Mouse (Mus musculus): Measurements from ENCODE around the gene Flnb.

Flnb gene

GRCm38 (mm10) chr14:7896699-7897098 is 78.9 kb downstream of the Flnb start:
- no peak for DNase-seq (ENCODE audit: low read depth, low spot score)

GRCm38 (mm10) chr14:7899986-7900385 is 82.2 kb downstream of the Flnb start:
- no peak for DNase-seq (ENCODE audit: low read depth, low spot score)

- DNase-seq (ENCODE audit: low read depth, low spot score), result no peak
These were observed 82.8 kb downstream of the Flnb start for GRCm38 (mm10) chr14:7900481-7901049.

DNA sequence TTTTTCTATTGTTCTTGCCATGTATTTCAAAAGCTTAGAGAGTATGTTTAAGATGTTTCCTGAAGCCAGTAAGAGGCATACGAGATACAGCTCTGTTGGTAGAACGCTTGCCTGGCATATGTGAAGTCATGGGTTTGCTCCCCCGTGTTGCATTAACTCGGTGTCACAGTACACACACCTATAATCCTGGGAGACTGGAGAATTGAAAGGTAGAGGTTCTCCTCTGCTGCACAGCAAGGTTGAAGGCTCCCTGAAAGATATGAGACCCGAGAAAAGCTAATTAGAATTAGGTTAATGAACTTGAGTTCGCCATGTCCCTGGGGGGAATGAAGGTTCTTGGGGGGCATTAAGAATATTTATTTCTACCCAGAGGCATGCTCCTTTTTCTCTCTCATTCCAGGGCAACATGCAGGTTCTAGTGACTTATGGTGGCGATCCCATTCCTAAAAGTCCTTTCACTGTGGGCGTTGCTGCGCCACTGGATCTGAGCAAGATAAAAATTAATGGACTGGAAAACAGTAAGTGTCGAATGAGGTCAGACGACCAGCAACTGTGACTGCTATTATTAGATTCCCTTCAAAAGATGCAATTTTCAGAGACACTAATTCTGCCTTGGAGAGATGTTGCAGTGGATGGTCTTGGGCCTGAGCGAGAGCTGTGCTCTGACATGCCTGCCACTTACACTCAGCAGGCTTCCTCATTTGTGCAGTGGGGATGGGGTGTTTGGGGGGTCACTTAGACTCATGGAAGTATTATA is 83.9 kb downstream of the Flnb start:
- DNase-seq (ENCODE audit: low read depth, low spot score), result no peak

DNA sequence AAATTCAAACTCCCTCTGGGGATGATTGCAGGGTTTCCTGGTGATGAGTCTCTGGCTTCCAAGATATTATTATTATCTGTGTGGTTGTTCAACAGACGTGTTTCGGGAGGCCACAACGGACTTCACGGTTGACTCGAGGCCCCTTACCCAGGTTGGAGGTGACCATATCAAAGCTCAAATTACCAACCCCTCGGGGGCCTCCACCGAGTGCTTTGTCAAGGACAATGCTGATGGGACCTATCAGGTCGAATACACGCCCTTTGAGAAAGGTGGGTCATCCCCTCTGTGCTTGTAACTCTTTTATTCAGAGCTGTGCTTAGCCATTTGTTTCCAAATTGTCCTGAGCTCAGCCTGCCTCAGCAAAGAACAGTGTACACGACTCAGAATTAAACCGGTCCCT is 89.3 kb downstream of the Flnb start:
- DNase-seq (ENCODE audit: low read depth, low spot score), result no peak

- DNase-seq (ENCODE audit: low read depth, low spot score), result no peak
These were observed 91.7 kb downstream of the Flnb start for GRCm38 (mm10) chr14:7909472-7909871.

DNA sequence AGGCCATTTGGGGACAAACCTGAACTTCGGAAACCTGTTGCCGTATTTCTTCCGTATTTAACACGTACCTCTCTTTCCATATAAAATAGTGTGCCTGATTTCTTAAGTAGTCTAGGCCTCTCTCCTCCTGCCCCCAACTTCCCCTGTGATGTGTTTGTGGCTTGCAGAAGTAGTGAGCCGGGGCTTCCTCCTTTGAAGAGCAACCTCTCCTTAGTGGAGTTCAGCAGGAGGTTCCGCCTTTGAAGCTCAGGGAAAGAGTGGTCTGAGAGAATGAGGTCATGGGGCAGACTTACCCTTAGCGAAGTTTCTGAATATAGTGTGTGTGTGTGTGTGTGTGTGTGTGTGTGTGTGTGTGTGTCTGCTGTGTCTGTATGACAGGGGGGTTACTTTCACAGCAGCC is 96.1 kb downstream of the Flnb start:
- DNase-seq (ENCODE audit: low read depth, low spot score), result no peak

DNA sequence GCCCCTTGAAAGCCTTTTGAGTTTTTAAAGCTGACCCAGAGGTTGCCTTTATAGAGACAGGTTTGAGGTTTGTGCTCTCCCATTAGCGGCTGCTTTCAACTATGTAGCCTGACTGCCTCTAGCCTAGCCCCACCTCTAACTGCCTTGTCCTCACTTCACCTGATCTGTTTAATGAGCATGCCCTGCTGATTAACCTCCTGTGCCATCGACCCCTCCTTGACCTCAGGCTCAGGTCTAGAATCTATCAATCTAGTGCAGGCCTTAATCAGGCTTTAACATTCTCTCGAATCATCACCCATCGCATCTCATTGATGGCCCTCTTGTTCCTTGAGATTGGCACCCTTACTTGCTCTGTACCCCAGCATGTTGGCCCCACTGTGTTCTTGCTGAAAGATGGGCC is 96.7 kb downstream of the Flnb start:
- no peak for DNase-seq (ENCODE audit: low read depth, low spot score)

GRCm38 (mm10) chr14:7918150-7918991 is 100.6 kb downstream of the Flnb start:
- no peak for DNase-seq (ENCODE audit: low read depth, low spot score)

DNA sequence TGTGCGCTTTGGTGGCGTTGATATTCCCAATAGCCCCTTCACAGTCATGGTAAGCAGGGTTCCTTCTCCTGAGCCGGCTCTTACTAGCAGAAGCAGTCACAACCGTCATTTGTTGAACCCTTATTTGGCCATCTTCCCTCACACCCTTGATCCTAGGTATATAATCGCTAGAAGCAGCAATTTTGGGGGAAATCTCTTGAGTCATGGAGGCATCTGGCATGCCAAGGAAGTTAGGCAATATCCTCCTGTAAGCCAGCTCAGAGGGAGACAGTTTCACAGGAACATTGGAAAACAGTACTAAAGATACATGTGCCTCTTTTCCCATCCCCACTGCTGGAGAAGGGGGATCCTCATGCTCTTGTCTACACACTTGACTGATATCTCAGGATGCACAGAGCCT is 101.6 kb downstream of the Flnb start:
- DNase-seq (ENCODE audit: low read depth, low spot score), result no peak

DNA sequence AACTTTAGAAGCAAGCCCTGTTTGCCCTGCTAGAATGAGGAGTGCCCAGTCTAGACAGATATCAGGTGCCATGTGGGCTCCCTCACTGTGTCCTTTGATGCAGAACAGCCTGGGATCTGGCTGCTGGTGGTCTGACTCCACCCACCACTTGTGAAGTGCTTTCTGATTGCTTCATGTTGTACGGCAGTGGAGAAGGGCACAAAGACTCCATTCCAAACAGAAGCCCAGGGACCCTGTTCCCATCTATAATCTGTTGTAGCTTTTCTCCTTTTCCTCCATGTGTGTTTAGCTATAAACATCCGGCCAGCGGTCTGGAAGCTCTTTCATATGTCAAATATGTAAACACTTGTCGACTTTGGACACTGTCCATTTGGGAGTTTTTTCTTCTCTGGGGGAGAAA is 102.2 kb downstream of the Flnb start:
- DNase-seq (ENCODE audit: low read depth, low spot score), result no peak

GRCm38 (mm10) chr14:7921459-7921858 is 103.7 kb downstream of the Flnb start:
- no peak for DNase-seq (ENCODE audit: low read depth, low spot score)

GRCm38 (mm10) chr14:7923635-7924034 is 105.9 kb downstream of the Flnb start:
- no peak for DNase-seq (ENCODE audit: low read depth, low spot score)

DNA sequence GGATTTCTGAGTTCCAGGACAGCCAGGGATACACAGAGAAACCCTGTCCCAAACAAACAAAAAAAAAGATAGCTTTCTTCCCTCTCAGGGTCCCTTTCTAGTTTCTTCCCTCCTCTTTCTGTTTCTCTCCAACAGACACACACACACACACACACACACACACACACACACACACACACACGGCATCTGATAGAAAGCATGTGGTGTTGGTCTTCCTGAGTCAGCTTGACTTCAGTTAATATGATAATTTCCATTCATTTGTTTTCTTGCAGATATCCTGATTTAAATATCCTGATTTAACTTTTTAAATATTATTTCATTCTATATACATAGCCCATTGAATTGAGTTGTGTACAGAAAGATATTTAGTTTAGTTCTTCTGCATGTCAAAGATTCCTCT is 110.6 kb downstream of the Flnb start:
- no peak for DNase-seq (ENCODE audit: low read depth, low spot score)

- no peak for DNase-seq (ENCODE audit: low read depth, low spot score)
These were observed 111.3 kb downstream of the Flnb start for GRCm38 (mm10) chr14:7929029-7929428.

GRCm38 (mm10) chr14:7932151-7932550 is 114.4 kb downstream of the Flnb start:
- DNase-seq (ENCODE audit: low read depth, low spot score), result no peak

DNA sequence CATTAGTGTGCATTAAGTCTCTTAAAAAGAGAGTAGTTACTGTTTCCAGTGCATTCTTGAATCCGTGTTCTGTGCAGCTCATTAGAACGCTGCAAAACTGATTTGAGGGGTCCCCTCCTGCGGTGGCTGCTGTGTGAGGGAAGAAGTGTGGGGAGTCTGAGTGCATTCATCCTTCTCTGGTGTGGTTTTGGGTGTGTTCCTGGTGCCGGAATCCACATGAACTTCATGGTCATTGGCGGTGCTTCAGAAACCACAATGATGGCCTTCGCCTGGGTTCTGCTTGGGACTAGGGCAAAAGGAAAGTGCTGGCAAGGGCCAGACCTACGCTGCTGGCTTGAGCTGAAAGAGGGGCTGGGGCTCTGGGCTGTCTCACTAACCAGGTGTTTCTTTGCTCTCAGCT is 116.4 kb downstream of the Flnb start:
- no peak for DNase-seq (ENCODE audit: low read depth, low spot score)

GRCm38 (mm10) chr14:7937052-7937630 is 119.4 kb downstream of the Flnb start:
- no peak for DNase-seq (ENCODE audit: low read depth, low spot score)

DNA sequence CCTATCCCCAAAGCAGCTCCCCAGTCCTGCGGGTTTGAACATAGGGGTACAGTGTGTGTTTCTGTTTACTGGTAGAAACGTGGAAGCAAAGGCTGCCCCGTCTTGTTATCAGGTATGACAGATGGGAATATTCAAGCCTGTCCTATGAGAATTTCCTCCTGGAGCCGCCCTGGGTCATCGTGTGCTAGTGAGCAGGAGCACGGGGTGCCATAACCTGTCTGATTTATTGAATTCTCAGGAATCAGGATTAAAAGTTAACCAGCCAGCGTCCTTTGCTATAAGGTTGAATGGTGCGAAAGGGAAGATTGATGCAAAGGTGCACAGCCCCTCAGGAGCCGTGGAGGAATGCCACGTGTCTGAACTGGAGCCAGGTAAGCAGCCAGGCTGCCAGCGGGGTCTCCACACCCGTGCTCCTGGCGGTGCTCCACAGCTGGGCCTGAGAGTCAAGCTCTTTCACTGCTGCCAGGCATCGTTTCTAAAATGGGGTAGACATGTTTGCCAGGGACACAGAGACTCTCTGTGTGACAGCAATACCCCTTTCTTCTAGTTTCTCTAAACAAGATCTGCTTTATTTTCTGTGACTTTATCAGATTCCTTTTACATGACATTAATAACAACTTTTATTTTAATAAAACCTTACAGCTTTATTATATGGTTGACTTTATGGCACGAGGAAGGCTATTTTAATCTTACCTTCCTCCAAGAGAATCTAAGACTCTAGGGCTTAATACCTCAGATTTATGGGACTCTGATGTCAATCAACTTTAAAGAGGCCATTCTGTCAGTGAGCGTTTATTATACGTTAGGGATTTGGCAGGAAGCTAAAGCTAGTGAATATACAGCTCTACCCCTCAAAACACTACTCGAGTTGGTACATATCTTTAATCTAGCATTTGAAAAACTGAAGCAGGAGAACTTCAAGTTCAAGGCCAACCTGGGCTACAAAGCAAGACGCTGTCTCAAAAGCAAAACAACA is 121.3 kb downstream of the Flnb start:
- no peak for DNase-seq (ENCODE audit: low read depth, low spot score)

GRCm38 (mm10) chr14:7941413-7941812 is 123.7 kb downstream of the Flnb start:
- no peak for DNase-seq (ENCODE audit: low read depth, low spot score)

All from retina, postnatal 7 days (tissue).